Mouse (Mus musculus): ENCODE measurements at regions not wholly inside any gene's neighbourhood (a gene's known extent, or its start where the extent isn't known, plus 50 kb on each side); places are given as distances from the start of the nearest gene placed in this dataset.
"Not testable (repeated sequence)": the region's sequence is repeated elsewhere in the genome, so short reads cannot be mapped to it uniquely, and the experiment has no call there.

- DNase-seq (ENCODE audit: low read depth, low spot score), result no peak
Measured at GRCm38 (mm10) chr9:91040546-91040945, 321.7 kb upstream of the Zic4 start.

GRCm38 (mm10) chr9:91048569-91048968 lies 313.6 kb upstream of the Zic4 start:
- DNase-seq (ENCODE audit: low read depth, low spot score), result no peak

- no peak for DNase-seq (ENCODE audit: low read depth, low spot score)
Measured at GRCm38 (mm10) chr9:91053065-91053793, 309.0 kb upstream of the Zic4 start.

DNA sequence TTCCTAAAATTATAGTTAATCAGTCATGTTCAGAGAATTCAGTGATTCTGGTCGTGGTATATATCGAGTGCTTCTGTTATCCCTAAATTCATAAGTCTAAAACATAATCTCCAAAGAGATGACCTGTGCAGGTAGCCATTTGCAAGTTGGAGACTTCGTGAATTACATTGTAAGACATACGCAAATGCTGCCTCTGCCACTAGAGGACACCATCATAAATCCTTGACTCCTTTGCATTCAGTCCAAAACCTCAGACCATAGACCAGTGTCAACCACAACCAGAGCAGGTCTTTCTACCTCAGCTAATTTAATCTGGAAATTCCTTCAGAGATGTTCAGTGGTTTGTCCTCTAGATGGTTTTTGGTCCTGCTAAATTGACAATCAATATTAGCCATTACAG lies 302.8 kb upstream of the Zic4 start:
- no peak for DNase-seq (ENCODE audit: low read depth, low spot score)

- DNase-seq (ENCODE audit: low read depth, low spot score), result no peak
Measured at GRCm38 (mm10) chr9:91069496-91069895, 292.7 kb upstream of the Zic4 start.

GRCm38 (mm10) chr9:91073366-91074174 lies 288.6 kb upstream of the Zic4 start:
- DNase-seq (ENCODE audit: low read depth, low spot score), result peak; percentile 31

DNA sequence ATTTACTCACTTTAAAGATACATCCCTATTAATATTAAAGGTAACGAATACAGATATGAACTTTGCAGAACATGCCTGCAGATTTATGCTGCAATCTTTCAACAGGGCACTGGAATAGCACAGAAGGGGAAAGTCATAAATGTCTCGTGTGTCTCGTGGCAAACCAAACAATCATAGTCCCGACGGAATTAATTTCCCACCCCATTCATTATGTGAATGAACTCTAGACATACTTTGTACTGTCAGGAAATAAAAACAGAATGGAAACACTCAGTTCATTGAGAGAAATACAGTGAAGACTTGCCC lies 288.1 kb upstream of the Zic4 start:
- no peak for DNase-seq (ENCODE audit: low read depth, low spot score)

DNA sequence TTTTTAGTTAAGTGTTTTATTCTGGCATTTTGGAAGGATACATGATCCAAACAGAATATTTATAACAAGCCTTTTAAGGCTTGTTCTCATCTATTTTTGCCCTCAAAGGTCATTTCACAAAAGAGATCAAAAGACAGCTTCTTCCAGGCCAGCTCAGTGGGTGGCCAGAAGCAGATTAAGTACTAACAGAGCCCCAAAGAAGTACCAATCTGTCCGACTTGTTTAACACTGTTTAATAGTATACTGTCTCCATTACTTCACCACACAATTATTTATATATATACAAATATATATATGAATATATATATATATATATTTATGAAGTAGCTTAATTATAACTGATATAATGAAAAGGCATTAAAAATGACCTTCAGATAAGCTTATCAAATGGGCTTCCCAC lies 284.7 kb upstream of the Zic4 start:
- DNase-seq (ENCODE audit: low read depth, low spot score), result no peak

DNA sequence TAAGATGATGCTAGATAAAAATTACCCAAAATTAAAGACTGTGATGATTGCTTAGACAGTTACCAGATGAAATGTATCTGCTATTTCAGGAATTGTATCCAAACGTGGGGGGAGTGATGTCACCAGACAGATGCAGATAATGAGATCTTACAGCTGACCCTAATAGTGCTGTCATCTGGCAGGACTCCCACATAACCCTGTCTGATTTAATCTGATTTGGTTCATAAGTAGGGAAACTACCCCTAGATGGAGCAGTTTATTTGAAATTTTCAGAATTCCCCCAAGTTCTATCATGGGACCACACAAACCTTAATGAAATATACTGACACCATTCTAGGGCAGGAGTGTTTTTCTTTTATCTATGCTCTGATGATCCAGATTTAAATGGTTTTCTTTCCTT lies 278.4 kb upstream of the Zic4 start:
- DNase-seq (ENCODE audit: low read depth, low spot score), result no peak

DNA sequence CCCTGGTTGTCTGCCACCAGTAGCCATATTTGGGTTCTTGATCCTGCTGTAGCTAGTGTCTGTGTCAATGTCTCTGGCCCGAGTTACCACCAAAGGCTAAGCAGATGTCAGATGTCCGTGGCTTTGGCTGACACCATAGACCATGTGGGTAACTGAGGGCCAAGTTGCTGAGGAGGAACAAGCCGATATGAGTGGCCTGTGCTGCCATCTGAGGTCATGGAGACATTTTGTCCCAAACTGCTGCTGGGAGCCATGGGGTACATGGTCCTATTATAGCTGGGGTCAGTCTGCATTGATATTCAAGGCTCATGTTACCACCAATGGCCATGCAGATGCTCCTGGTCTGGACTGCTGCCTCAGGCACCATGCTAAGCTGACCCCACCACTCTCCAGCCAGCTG lies 276.3 kb upstream of the Zic4 start:
- no peak for DNase-seq (ENCODE audit: low read depth, low spot score)

DNA sequence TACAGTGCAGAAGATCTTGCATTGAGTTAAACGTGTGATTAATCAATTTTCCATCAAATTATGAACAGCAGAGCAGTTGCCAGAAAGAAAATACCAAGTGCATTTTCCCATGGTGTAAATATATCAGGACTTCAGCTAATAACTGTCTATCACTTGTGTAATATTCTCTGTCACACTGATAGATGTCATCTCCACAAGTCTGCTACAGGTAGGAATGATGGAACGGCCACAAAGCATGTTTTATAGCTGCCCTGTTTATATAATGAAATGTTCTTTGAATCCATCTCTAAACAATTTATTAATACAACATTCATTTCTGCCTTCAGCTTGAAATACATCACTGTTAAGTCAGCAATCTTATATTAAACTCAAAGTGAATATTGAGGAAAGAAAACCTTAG lies 272.9 kb upstream of the Zic4 start:
- no peak for DNase-seq (ENCODE audit: low read depth, low spot score)

DNA sequence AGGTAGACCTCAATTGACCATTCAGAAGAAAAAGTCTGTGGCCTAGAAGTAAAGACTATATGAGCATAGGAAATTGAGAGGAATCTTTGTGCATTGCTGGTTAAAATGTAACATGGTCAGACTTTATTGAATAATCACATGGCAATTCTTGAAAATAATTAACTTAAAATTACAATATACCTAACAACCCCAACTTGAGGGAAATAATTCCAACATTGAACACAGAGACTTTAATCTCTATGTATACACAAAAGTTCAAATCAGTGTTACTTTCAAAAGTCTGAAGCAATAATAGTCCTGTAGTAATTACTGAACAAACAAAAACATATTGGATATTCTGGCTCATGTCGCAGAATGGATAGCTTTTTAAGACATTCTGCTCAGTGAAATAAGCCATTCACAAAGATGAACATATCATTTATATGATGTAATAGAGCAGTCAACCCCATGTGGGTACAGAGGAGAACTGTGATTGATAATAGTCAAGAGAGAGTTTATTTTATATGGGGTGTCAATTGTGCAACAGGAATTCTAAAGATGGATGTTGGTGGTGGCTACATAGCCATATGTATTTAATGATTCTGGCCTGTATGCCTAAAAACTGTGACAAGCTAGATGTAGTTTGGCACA lies 270.7 kb upstream of the Zic4 start:
- no peak for DNase-seq (ENCODE audit: low read depth, low spot score)

- no peak for DNase-seq (ENCODE audit: low read depth, low spot score)
Measured at GRCm38 (mm10) chr9:91101614-91102407, 260.4 kb upstream of the Zic4 start.

DNA sequence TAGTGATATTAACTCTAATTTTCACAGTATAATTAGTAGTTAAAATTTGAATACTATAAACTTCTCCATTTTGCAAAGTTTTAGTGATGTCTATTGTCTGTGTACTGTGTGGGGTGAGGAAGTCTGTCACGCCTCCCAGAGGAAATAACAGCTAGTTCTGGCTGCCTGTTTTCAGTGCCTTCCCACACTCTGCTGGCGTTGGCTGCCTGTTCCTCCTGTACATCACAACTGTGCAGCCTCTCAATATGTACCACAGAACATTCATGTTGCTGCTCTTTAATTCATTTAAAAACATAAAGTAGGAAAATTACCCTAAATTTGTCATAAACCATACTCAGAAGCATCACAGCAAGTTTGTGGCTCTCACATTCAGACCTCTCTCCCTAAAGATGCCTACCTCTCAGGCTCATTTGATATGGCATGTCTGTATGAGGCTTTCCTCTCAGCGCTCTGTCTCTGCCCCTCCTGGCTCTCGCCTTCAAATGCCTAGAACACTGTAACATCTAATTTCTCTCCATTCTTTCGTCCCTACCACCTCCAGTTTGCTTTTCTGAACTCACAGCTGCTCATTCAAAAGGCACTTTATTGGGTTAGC lies 239.7 kb upstream of the Zic4 start:
- DNase-seq (ENCODE audit: low read depth, low spot score), result no peak

- no peak for DNase-seq (ENCODE audit: low read depth, low spot score)
Measured at GRCm38 (mm10) chr9:91123208-91123607, 239.0 kb upstream of the Zic4 start.

GRCm38 (mm10) chr9:91126630-91127245 lies 235.5 kb upstream of the Zic4 start:
- DNase-seq (ENCODE audit: low read depth, low spot score), result no peak

GRCm38 (mm10) chr9:91128491-91128890 lies 233.7 kb upstream of the Zic4 start:
- not testable (repeated sequence) for DNase-seq (ENCODE audit: low read depth, low spot score)

GRCm38 (mm10) chr9:91130111-91130720 lies 232.0 kb upstream of the Zic4 start:
- no peak for DNase-seq (ENCODE audit: low read depth, low spot score)

- DNase-seq (ENCODE audit: low read depth, low spot score), result no peak
Measured at GRCm38 (mm10) chr9:91131415-91132255, 230.6 kb upstream of the Zic4 start.

DNA sequence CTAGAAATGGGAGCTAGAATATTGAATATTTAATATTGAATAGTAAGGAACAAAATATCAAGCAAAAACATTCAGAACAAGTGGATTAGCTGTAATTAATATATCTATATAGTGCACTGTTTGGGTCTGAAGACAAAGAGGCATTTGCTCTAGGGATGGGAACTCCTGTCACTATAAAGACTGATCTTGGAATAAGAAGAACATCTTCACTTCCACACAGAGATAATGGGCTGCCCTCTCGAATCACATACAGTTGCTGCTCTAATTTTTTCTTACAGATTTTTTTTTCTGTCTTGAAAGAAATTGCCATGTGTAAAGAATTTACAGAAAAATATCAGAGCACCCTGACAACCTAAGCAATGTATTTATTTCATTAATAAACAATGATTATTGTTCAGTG lies 229.7 kb upstream of the Zic4 start:
- DNase-seq (ENCODE audit: low read depth, low spot score), result no peak
